Mouse (Mus musculus) layer of hippocampus, adult 8-10 months (tissue): ENCODE data around the gene Cdc34. TPM values are rescaled to one million over a fixed set of nuclear protein-coding genes. Genes with fewer than 3 reads are reported as not detected.

Experiments used
- DNase-seq, 2 experiments: peaks; one replicate each; pipeline ENCODE4 v3.0.0; 2022; ENCODE audit warnings: low spot score in 2 of 2
- total RNA-seq, 4 experiments: library from RNA; stranded (reverse); gene quantifications; 2 replicates each; pipeline ENCODE4 v1.2.4; 2022

Cdc34 gene
- total RNA-seq, 4 experiments from 2014 or later = 57.9 to 67.0 (median 66.1) TPM

DNA sequence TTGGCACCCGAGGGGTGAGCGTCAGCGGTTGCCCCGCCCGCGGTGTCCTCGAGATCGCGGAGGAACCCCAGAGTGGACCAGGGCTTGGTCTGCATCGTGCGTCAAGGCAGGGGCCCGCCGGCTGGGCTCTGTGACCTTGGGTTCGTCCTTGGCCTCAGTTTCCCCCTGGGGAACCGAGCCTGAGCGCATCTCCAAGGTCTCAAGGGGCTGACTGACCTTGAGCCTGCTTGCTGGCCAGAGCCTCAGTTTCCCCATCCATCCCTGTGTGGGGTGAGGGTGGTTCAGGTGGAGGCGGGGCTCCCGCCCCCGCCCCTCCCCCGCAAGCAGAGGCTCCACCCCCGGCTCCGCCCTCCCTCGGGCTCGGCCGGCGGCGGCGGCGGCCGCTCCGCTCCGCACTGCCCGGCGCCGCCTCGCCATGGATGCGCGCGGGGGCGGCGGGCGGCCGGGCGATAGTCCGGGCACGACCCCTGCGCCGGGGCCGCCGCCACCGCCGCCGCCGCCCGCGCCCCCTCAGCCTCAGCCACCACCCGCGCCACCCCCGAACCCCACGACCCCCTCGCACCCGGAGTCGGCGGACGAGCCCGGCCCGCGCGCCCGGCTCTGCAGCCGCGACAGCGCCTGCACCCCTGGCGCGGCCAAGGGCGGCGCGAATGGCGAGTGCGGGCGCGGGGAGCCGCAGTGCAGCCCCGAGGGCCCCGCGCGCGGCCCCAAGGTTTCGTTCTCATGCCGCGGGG is 34.4 kb downstream of the Cdc34 start, which contains the start of gene Hcn2:
Hcn2 (plus strand) TSS at position 381 of the 734 bp plus-strand sequence.
- DNase-seq = no peak

DNA sequence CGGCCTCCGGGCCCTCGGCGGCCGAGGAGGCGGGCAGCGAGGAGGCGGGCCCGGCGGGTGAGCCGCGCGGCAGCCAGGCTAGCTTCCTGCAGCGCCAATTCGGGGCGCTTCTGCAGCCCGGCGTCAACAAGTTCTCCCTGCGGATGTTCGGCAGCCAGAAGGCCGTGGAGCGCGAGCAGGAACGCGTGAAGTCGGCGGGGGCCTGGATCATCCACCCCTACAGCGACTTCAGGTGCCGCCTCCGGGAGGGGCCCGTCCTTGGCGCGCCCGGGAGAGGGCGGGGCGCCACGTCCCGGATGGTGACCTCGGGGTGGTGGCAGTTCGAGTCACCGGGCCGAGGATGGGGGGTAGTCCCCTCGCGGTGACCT is 35.0 kb downstream of the Cdc34 start:
- DNase-seq = no peak

DNA sequence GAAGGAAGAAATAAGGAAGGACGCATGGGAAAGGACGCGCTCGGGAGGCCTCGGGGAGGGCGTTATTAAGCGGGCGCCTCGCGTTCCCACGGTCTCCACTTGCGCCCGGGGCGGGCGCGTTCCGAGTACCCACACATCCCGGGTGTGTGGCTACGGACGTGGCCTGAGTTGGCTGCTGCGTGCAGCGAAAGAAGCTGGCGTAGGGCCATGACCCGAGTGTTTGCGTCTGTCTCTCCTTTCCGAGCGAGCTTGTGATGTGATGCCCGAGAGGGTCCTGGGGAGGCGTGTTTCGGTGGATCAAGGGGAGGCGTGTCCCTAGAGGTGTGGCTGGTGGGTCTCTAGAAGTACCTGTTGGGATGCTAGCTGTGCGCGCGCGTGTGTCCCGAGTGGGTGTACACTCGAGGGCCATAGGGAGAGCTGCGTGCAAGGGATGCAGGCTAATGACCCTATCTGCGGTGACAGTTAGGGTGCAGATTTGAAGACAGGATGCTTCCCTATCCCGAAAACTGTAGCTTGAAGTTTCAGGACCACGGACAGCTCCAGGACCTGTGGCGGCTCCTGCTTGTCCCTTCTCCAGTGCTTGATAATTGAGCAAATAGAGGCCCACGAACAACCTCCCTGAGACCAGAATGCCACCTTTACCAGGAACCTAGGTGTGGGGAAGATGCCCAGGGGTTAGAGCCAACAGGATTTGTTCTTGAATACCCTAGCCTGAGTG is 35.8 kb downstream of the Cdc34 start:
- DNase-seq = no peak

DNA sequence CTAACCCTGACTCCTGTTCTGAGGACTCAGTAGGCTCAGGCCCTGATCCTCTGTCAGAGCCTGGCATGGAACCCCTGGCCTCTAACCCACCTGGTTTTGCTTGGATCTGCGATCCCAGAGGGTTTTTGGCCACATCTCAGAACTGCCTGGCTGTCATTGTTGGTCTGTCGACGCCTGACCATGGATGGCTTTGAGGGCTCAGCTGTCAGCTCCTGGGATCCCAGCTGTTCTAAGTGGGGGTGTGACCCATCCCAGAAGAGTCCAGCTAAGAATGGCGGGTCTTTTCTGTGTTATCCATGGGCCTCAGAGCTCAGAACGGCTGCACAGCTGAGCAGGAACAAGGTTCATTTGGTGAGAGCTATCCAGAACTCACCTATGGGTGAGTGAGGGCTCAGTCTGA is 39.1 kb downstream of the Cdc34 start:
- DNase-seq = no peak

DNA sequence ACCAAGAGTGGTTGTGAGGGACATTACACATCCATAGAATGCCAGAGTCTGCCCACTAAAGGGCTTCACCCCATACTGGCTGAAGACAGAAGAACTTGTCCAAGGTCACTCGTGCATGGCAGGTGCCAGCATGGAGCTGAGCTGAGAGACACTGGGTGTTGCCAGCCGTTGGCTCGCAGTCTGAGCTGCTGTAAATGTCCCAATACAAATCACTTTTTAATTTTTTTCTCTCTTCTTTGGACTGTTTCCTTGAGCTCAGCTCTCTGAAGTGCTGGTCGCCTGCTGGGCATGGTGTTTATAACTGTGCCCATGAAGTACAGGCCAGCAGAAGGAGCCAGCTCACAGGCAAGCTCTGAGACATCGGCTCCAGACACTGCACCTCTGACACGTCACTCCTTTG is 41.1 kb downstream of the Cdc34 start:
- DNase-seq = no peak

DNA sequence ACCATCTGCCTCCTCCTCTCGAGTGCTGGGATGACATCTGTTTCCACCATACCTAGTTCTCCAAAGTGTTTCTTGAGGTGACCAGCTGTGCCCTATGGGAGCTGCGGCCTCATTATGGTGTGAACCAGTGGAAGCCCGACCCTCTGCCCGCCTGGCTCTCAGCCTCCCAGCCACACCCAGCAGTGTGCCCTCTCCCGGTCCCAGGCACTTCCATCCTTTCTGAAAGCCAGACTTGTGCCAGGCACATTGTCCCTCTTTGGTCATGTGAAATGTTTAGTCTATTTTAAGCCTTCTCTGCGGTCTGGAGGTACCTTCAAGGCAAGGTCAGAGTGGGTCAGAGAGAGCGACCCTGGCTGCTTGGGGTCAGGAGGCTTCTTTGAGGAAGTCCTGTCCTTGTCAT is 41.7 kb downstream of the Cdc34 start:
- no peak for DNase-seq

DNA sequence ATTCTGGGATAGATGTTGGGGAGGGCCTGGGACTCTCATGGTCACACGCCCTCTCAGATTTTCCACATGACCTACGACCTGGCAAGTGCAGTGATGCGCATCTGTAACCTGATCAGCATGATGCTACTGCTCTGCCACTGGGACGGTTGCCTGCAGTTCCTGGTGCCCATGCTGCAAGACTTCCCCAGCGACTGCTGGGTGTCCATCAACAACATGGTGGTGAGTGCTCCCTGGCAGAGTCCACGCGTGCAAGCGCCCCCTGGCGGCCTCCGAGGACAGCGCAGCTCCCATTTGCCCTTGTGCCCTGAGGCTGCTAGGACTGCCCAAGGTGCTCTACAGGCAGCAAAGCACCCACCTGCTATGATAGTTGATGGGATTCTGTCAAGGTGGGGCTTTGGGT is 44.1 kb downstream of the Cdc34 start:
- DNase-seq = no peak

DNA sequence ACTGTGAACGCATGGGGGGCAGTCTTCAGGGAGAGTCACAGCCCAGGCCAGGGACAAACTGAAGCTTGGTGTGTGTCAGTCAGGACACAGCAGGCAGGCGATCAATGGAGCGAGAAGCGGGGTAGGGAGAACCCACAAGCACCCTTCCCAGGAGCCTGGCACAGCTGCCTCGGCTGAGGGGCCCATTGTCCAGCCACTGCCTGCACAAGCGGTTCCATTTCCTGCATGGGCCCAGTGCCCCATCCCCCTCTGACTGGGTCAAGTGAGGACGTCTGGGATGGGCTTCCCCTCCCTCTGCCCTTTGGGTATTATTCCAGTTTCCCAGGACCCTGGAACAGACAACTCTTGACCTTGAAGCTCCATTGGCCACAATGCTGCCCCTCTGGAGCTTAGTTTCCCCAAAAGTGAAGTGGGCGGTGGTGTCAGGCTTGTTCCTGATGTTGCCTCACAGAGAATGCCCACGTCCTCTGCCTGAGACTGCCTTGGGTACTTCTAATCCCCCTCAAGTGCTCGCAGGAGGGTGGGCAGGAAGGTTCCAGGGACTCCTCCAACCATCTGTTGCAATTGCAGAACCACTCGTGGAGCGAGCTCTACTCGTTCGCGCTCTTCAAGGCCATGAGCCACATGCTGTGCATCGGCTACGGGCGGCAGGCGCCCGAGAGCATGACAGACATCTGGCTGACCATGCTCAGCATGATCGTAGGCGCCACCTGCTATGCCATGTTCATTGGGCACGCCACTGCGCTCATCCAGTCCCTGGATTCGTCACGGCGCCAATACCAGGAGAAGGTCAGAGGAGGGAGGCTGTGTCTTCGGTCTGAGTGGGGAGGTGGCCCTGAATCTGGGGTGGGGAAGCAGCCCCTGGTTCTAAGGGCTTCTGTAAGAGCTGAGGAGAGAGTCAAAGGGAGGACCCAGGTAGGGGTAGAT is 46.6 kb downstream of the Cdc34 start:
- DNase-seq = peak in 1 of 2 experiments; percentile 66

DNA sequence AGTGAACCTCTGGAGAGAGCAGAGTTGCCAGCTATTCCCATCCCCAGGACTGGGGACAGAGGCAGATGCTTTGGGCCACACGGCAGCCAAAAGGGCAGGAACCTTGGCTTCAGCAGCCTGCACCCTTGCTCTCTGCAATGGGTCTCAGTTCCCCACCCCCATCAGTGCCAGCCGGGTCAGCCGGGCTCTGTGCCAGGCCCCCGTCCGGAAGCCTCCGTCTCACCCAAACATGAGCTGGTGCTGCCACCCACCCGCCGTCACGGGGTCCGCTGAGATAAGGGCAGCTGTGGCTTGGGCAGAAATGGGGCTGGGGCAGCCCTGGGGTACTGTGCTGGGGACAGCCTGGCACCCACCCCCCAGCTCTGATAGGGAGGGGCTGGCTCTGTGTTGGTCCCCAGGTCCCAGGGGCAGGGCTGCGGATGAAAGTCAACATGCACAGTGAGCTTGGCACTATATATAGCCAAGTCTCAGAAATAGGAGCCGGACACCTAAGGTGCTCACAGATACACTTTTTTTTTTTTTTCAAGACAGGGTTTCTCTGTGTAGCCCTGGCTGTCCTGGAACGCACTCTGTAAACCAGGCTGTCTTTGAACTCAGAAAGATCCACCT is 47.5 kb downstream of the Cdc34 start:
- peak; percentile 55 to 78 for DNase-seq

DNA sequence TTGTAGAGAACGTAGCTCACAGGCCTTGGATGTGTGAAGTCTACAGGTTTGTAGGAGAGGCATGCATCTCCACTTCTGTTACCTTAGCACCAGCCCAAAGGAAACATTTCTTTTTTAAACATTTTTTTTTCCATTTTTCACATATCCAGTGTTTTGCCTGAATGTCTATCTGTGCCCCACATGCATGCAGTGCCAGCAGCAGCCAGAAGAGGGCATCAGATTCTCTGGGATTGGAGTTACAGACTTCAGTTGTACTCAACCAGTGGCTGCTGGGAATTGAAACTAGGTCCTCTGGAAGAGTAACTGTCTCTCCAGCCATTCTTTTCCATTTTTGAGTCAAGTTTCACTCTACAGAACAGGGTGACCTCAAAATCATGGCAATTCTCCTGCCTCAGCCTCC is 50.5 kb downstream of the Cdc34 start:
- DNase-seq = no peak

DNA sequence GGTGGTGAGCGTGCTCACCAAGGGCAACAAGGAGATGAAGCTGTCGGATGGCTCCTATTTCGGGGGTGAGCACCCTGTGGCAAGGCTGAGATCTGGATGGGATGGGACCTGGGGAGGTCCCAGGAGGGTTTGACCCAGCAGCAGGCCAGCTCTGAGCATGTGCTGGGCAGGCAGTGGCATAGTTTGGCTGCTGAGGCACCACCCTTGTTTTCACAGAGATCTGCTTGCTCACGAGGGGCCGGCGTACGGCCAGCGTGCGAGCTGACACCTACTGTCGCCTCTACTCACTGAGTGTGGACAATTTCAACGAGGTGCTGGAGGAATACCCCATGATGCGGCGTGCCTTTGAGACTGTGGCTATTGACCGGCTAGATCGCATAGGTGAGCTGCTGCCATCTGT is 51.9 kb downstream of the Cdc34 start:
- DNase-seq = no peak

DNA sequence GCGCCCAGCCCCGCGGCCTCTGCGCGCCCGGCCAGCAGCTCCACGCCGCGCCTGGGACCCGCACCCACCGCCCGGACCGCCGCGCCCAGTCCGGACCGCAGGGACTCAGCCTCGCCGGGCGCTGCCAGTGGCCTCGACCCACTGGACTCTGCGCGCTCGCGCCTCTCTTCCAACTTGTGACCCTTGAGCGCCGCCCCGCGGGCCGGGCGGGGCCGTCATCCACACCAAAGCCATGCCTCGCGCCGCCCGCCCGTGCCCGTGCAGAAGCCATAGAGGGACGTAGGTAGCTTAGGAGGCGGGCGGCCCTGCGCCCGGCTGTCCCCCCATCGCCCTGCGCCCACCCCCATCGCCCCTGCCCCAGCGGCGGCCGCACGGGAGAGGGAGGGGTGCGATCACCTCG is 53.4 kb downstream of the Cdc34 start:
- no peak for DNase-seq

DNA sequence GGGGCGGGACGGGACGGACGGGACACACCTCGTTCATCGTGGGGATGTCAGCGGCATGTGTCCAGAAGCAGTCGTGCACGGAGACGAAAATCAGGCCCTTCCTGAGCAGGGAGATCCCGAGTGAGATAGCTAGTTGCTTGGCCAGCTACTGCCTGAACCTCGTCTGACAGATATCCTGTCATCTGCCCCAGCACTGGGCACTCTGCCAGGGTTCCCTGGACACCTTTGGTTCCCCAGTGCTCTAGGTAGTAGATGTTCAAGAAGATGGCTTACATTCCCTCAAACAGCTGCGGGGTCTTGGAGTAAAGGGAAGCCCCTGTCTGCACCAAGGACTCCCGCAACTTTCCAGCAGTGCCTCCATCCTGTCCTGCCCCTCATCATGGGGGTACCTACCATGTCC is 54.7 kb downstream of the Cdc34 start:
- DNase-seq = no peak

Other genes starting within 250 kb of the Cdc34 start
- not detected for gene Vmn2r83, start 213.5 kb upstream of the Cdc34 start, total RNA-seq
- 1 to 10 TPM; 5.6 to 9.3 (median 6.9) TPM for gene Plpp2, start 148.4 kb upstream of the Cdc34 start, total RNA-seq
- gene Mier2, start 127.0 kb upstream of the Cdc34 start, total RNA-seq = 10 to 100 TPM; 51.2 to 72.3 (median 53.0) TPM
- gene Theg, start 94.9 kb upstream of the Cdc34 start, total RNA-seq = under 1 TPM in 1 of 4 experiments, not detected in 3; 0.61 TPM
- gene C2cd4c, start 68.2 kb upstream of the Cdc34 start, total RNA-seq = 10 to 100 TPM; 13.4 to 17.6 (median 15.5) TPM
- gene Shc2, start 44.3 kb upstream of the Cdc34 start, total RNA-seq = 10 to 100 TPM; 41.1 to 51.9 (median 45.4) TPM
- under 1 TPM in 3 of 4 experiments, not detected in 1; 0.27 to 0.60 (median 0.39) TPM for gene Odf3l2, start 36.5 kb upstream of the Cdc34 start, total RNA-seq
- not detected for gene Madcam1, start 17.6 kb upstream of the Cdc34 start, total RNA-seq
- 10 to 100 TPM; 48.4 to 72.6 (median 64.3) TPM for gene Tpgs1, start 12.8 kb upstream of the Cdc34 start, total RNA-seq
- 1 to 10 TPM; 2.3 to 3.5 (median 3.3) TPM for gene Gzmm, start 6.8 kb downstream of the Cdc34 start, total RNA-seq
- 100 to 1,000 TPM; 515 to 593 (median 535) TPM for gene Bsg, start 22.3 kb downstream of the Cdc34 start, total RNA-seq
- gene Hcn2, start 34.4 kb downstream of the Cdc34 start, total RNA-seq = 100 to 1,000 TPM; 120 to 128 (median 121) TPM
- 10 to 100 TPM; 44.5 to 58.2 (median 51.3) TPM for gene Polrmt, start 64.4 kb downstream of the Cdc34 start, total RNA-seq
- 1 to 10 TPM; 1.7 to 4.6 (median 2.4) TPM for gene Fgf22, start 72.9 kb downstream of the Cdc34 start, total RNA-seq
- gene Rnf126, start 84.8 kb downstream of the Cdc34 start, total RNA-seq = 10 to 100 TPM; 72.4 to 82.9 (median 75.8) TPM
- gene Fstl3, start 95.1 kb downstream of the Cdc34 start, total RNA-seq = 1 to 10 TPM; 2.2 to 2.9 (median 2.4) TPM
- under 1 TPM in 3 of 4 experiments, not detected in 1; 0.43 to 0.83 (median 0.50) TPM for gene Prss57, start 108.8 kb downstream of the Cdc34 start, total RNA-seq
- gene Palm, start 111.4 kb downstream of the Cdc34 start, total RNA-seq = 100 to 1,000 TPM; 244 to 264 (median 260) TPM
- gene Misp, start 138.8 kb downstream of the Cdc34 start, total RNA-seq = 1 to 10 TPM in 2 of 4 experiments, not detected in 2; 1.6 to 1.9 TPM
- gene Ptbp1, start 172.2 kb downstream of the Cdc34 start, total RNA-seq = 10 to 100 TPM; 67.7 to 76.4 (median 73.7) TPM
- 1 to 10 TPM; 1.2 to 2.3 (median 1.5) TPM for gene Prtn3, start 192.3 kb downstream of the Cdc34 start, total RNA-seq
- gene Plppr3, start 192.4 kb downstream of the Cdc34 start, total RNA-seq = 10 to 100 TPM; 34.6 to 41.0 (median 38.0) TPM
- gene Elane, start 204.1 kb downstream of the Cdc34 start, total RNA-seq = not detected
- under 1 TPM in 1 of 4 experiments, not detected in 3; 0.39 TPM for gene Cfd, start 208.7 kb downstream of the Cdc34 start, total RNA-seq
- gene Med16, start 226.7 kb downstream of the Cdc34 start, total RNA-seq = 10 to 100 TPM; 50.4 to 61.2 (median 57.1) TPM
- not detected for gene Gm26602, start 228.7 kb downstream of the Cdc34 start, total RNA-seq
- 1 to 10 TPM; 6.3 to 8.3 (median 7.6) TPM for gene Kiss1r, start 234.8 kb downstream of the Cdc34 start, total RNA-seq
- 100 to 1,000 TPM; 340 to 392 (median 347) TPM for gene R3hdm4, start 239.0 kb downstream of the Cdc34 start, total RNA-seq
- 10 to 100 TPM in 1 of 4 experiments, 1 to 10 TPM in 3; 6.6 to 11.8 (median 7.5) TPM for gene Arid3a, start 244.8 kb downstream of the Cdc34 start, total RNA-seq